Mouse (Mus musculus): ENCODE results near the gene Sdf4.

DNA sequence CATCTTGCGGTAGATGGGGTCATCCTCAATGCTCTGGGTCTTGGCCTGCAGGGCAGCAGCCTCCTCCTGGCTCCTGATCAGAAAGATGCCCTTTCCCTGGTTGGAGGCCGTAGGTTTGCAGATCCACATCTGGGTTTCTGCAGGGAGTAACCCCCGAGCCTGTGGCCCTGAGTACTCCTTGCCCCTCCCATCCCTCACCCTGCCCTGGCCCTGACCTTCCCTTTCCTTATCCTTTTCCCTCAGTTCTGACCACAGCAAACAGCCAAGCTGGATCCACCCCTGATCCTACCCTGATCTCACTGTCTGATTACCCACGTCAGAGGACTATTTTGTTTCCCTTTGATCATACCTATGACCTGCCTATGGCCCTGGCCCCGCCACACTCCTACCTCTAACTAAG, 52.1 kb downstream of the Sdf4 start:
- TF ChIP-seq CTCF (IDR thresholded peaks at IDR 0.05) (no peak), POLR2A (IDR thresholded peaks at IDR 0.05; ENCODE audit: insufficient read depth, low read depth, low read length) (no peak)

Measured in heart, adult 2 months (tissue).